Mouse (Mus musculus) G1E (cell line): Measurements from ENCODE around the gene Trappc11. TPM values are rescaled to one million over a fixed set of nuclear protein-coding genes. Genes with fewer than 3 reads are reported as not detected.

Source experiments
- ATAC-seq: 2 replicates; pipeline ENCODE4 v1.8.0; 2016; ENCODE audit warnings: mild to moderate bottlenecking; ENCODE audit not compliant: insufficient number of reproducible peaks, poor library complexity, low FRiP score, severe bottlenecking; ENCODE audit errors: extremely low read depth
- DNase-seq: peaks from one replicate; pipeline ENCODE4 v3.0.0; 2012; ENCODE audit warnings: low spot score
- H3K27me3 ChIP-seq: 2 replicates; pipeline ENCODE4 v1.6.1; 2012; ENCODE audit warnings: mild to moderate bottlenecking, low read length, inconsistent platforms; ENCODE audit not compliant: insufficient read depth
- H3K36me3 ChIP-seq: replicated peaks from 2 replicates; pipeline ENCODE3; 2012; ENCODE audit warnings: mild to moderate bottlenecking, inconsistent platforms
- H3K4me1 ChIP-seq: 2 replicates; pipeline ENCODE4 v1.6.1; 2012; ENCODE audit warnings: low read depth, low read length, inconsistent platforms, mixed read lengths; ENCODE audit not compliant: insufficient read depth
- H3K4me3 ChIP-seq: 2 replicates; pipeline ENCODE4 v1.5.1; 2012; ENCODE audit warnings: low read depth, mild to moderate bottlenecking, inconsistent platforms, low read length, moderate library complexity, mixed read lengths
- H3K9me3 ChIP-seq: replicated peaks from 2 replicates; pipeline ENCODE4 v1.6.1; 2012; ENCODE audit warnings: inconsistent platforms
- CTCF ChIP-seq: IDR thresholded peaks from 2 replicates; pipeline ENCODE4 v1.5.1; 2012; ENCODE audit warnings: low read depth, low read length, inconsistent platforms, mixed read lengths
- GATA1 ChIP-seq: IDR thresholded peaks from 2 replicates; pipeline ENCODE4 v1.6.1; 2012; ENCODE audit warnings: borderline replicate concordance, low read length, inconsistent platforms, mixed read lengths
- GATA2 ChIP-seq: IDR thresholded peaks from 2 replicates; pipeline ENCODE4 v1.6.1; 2012; ENCODE audit warnings: low read depth, low read length, inconsistent platforms, borderline replicate concordance
- POLR2AphosphoS5 ChIP-seq: IDR thresholded peaks from 2 replicates; pipeline ENCODE4 v1.6.1; 2012; ENCODE audit warnings: low read depth, low read length, inconsistent platforms; ENCODE audit not compliant: insufficient replicate concordance
- TAL1 ChIP-seq: conservative IDR thresholded peaks from 2 replicates; pipeline ENCODE4 v1.6.1; 2012; ENCODE audit warnings: low read depth, low read length, inconsistent platforms, mixed read lengths
- polyA plus RNA-seq: library from polyadenylated mRNA; stranded (reverse); fragments of >175 nt; gene quantifications from 2 replicates; pipeline ENCODE4 v1.2.3, GENCODE M21; 2012
- total RNA-seq, 2 experiments: library from RNA; stranded (forward) in 1 of 2; stranded (reverse) in 1 of 2; fragments of 200-1000 nt in 1 of 2; fragments of >200 nt in 1 of 2; fragmentation: Nextera tagmentation in 1 of 2; gene quantifications; 2 replicates each; pipeline ENCODE4 v1.2.3; 2014 to 2017

The Trappc11 gene
- total RNA-seq (2014; fragmentation: Nextera tagmentation) (33.8 and 34.9 TPM in 2 replicates), total RNA-seq (2017) (46.1 and 49.1 TPM in 2 replicates), polyA plus RNA-seq (11.7 and 12.4 TPM in 2 replicates)

- peak; percentile 100 for ATAC-seq
- TF ChIP-seq POLR2AphosphoS5 (no peak), GATA1 (no peak), GATA2 (no peak), TAL1 (no peak), CTCF (no peak)
These were observed at the start of gene Trappc11, which contains the start of gene Rwdd4a for GRCm38 (mm10) chr8:47533344-47534125. Trappc11 (minus strand) TSS chr8:47533470. Rwdd4a (plus strand) TSS chr8:47533664.

GRCm38 (mm10) chr8:47581454-47581853 is 48.2 kb upstream of the Trappc11 start:
- TF ChIP-seq GATA2, result no peak
- TF ChIP-seq POLR2AphosphoS5, result no peak
- TF ChIP-seq GATA1, result no peak
- TF ChIP-seq CTCF, result no peak
- no peak for TF ChIP-seq TAL1
- Histone ChIP-seq H3K27me3 (no peaks in the 10 kb centered on the region), H3K4me1 (no peaks in the 10 kb centered on the region), H3K9me3 (no peaks in the 10 kb centered on the region), H3K36me3 (no peaks in the 10 kb centered on the region), H3K4me3 (no peak overlapping the region)
- ATAC-seq (no peak), DNase-seq (no peak)

More at GRCm38 (mm10) chr8:47533344-47534125, at the start of gene Trappc11, which contains the start of gene Rwdd4a:
- H3K27me3 ChIP-seq, result no peaks in the 10 kb centered on the region
- peaks cover 44% of the 10 kb centered on the region for H3K36me3 ChIP-seq
- no peaks in the 10 kb centered on the region for H3K9me3 ChIP-seq
- peaks cover 21% of the 10 kb centered on the region for H3K4me1 ChIP-seq
- peak; percentile 99 for DNase-seq
- peak within 1 kb of the TSS; percentile 95 for H3K4me3 ChIP-seq

- no peak for TF ChIP-seq GATA2
- no peak for TF ChIP-seq POLR2AphosphoS5
- no peak for TF ChIP-seq TAL1
- no peak for TF ChIP-seq GATA1
- no peak for TF ChIP-seq CTCF
- no peak overlapping the region for H3K4me3 ChIP-seq
- peaks cover 4% of the 10 kb centered on the region for H3K27me3 ChIP-seq
- ATAC-seq, result no peak
- no peaks in the 10 kb centered on the region for H3K9me3 ChIP-seq
- no peaks in the 10 kb centered on the region for H3K36me3 ChIP-seq
- DNase-seq, result no peak
- H3K4me1 ChIP-seq, result no peaks in the 10 kb centered on the region
These were observed 40.2 kb upstream of the Trappc11 start for GRCm38 (mm10) chr8:47573482-47573881.

GRCm38 (mm10) chr8:47570161-47570560 is 36.9 kb upstream of the Trappc11 start:
- TF ChIP-seq TAL1 (no peak), GATA2 (no peak)

GRCm38 (mm10) chr8:47568098-47568497 is 34.8 kb upstream of the Trappc11 start:
- Histone ChIP-seq H3K4me1 (no peaks in the 10 kb centered on the region), H3K4me3 (no peak overlapping the region), H3K9me3 (no peaks in the 10 kb centered on the region), H3K27me3 (peaks cover 11% of the 10 kb centered on the region), H3K36me3 (no peaks in the 10 kb centered on the region)
- ATAC-seq (no peak), DNase-seq (no peak)
- no peak for TF ChIP-seq GATA2
- TF ChIP-seq TAL1, result no peak
- TF ChIP-seq GATA1, result no peak
- no peak for TF ChIP-seq CTCF
- TF ChIP-seq POLR2AphosphoS5, result no peak

More at GRCm38 (mm10) chr8:47570161-47570560, 36.9 kb upstream of the Trappc11 start:
- Histone ChIP-seq H3K4me3 (no peak overlapping the region), H3K4me1 (no peaks in the 10 kb centered on the region), H3K27me3 (peaks cover 11% of the 10 kb centered on the region), H3K36me3 (no peaks in the 10 kb centered on the region), H3K9me3 (no peaks in the 10 kb centered on the region)
- DNase-seq (no peak), ATAC-seq (no peak)

- Histone ChIP-seq H3K27me3 (peaks cover 11% of the 10 kb centered on the region), H3K9me3 (no peaks in the 10 kb centered on the region), H3K4me3 (no peak overlapping the region), H3K36me3 (no peaks in the 10 kb centered on the region), H3K4me1 (no peaks in the 10 kb centered on the region)
- DNase-seq, result no peak
- TF ChIP-seq CTCF (no peak), GATA2 (no peak), TAL1 (no peak), POLR2AphosphoS5 (no peak)
- no peak for ATAC-seq
These were observed 33.3 kb upstream of the Trappc11 start for GRCm38 (mm10) chr8:47566551-47566950.
